ENCODE assay signal across 8 mouse cellular contexts in genomic region chr17:37029162-37029561, GRCm38 (mm10). TPM values are rescaled to one million over a fixed set of nuclear protein-coding genes. Genes with fewer than 3 reads are reported as not detected.
A peak's percentile ranks its signal among the peaks of the same experiment; 100 is the strongest.
DNase-seq lines count a peak whose midpoint lies in the region; ATAC-seq and TF ChIP-seq lines count a peak whose summit lies in the region.
"Had no signal": no experiment of that assay in that cellular context is flagged by ENCODE, and none has a peak within 500 bp of the region (broad histone marks: within the 10 kb centered on the region; RNA-seq: fewer than 3 reads in every experiment).

No protein-coding gene starts in this region.

- 59% methylated on average over 8 of the region's 8 CpGs for WGBS in forebrain, embryonic 16.5 days
- WGBS in liver, embryonic 14.5 days (ENCODE audit: insufficient replicate concordance) = 57% methylated on average over 8 of the region's 8 CpGs

- DNase-seq in liver, embryonic 14.5 days (ENCODE audit: low read depth in 3 of 3, low spot score in 3 of 3) = no peak
- no peak for DNase-seq in adrenal gland, adult 18-20 months (ENCODE audit: low spot score in 2 of 2)
- no peak for DNase-seq in thymus, postnatal 25 days
- no peak for DNase-seq in cerebellum, adult 18-20 months

- H3K27me3 ChIP-seq in megakaryocyte, embryonic 14.5 days (replicated peaks) = peaks cover 1% of the 10 kb centered on the region
- no peaks in the 10 kb centered on the region for H3K27me3 ChIP-seq in forebrain, embryonic 16.5 days (replicated peaks; ENCODE audit: control insufficient read depth, insufficient read depth, low read length)
- no peaks in the 10 kb centered on the region for H3K27me3 ChIP-seq in liver, embryonic 14.5 days (ENCODE audit: control insufficient read depth, insufficient read depth, low read length)

- no peak for TF ChIP-seq EP300 in liver, embryonic 14.5 days (IDR thresholded peaks at IDR 0.05; ENCODE audit: low read depth)

- no peak for TF ChIP-seq CTCF in liver, embryonic 14.5 days (IDR thresholded peaks at IDR 0.05; ENCODE audit: low read depth)

- H3K9ac ChIP-seq in forebrain, embryonic 16.5 days (replicated peaks; ENCODE audit: low read depth, low read length) = peak overlapping the region; percentile 59
- H3K9ac ChIP-seq in liver, embryonic 14.5 days (replicated peaks) = no peak overlapping the region

- H3K27ac ChIP-seq in forebrain, embryonic 16.5 days (ENCODE audit: low read length) = peak overlapping the region; percentile 98
- H3K27ac ChIP-seq in liver, embryonic 14.5 days = no peak overlapping the region

- H3K4me1 ChIP-seq in megakaryocyte, embryonic 14.5 days = peaks cover 8% of the 10 kb centered on the region
- H3K4me1 ChIP-seq in forebrain, embryonic 16.5 days (replicated peaks; ENCODE audit: control insufficient read depth, insufficient read depth, low read length) = peaks cover 4% of the 10 kb centered on the region; the same call in 1 of the 2 replicates
- no peaks in the 10 kb centered on the region for H3K4me1 ChIP-seq in liver, embryonic 14.5 days (replicated peaks; ENCODE audit: control insufficient read depth in 2 of 2, insufficient read depth in 2 of 2, low read length in 1 of 2)

- H3K9me3 ChIP-seq in megakaryocyte, embryonic 14.5 days = no peaks in the 10 kb centered on the region
- no peaks in the 10 kb centered on the region for H3K9me3 ChIP-seq in forebrain, embryonic 16.5 days (ENCODE audit: control insufficient read depth, low read length)
- H3K9me3 ChIP-seq in liver, embryonic 14.5 days (ENCODE audit: control insufficient read depth, low read length) = no peaks in the 10 kb centered on the region

- H3K36me3 ChIP-seq in megakaryocyte, embryonic 14.5 days (replicated peaks; ENCODE audit: low read length) = no peaks in the 10 kb centered on the region
- H3K36me3 ChIP-seq in forebrain, embryonic 16.5 days (ENCODE audit: control insufficient read depth, insufficient read depth) = no peaks in the 10 kb centered on the region
- no peaks in the 10 kb centered on the region for H3K36me3 ChIP-seq in liver, embryonic 14.5 days (replicated peaks; ENCODE audit: control insufficient read depth, insufficient read depth, low read depth)

- peak overlapping the region; percentile 44 for H3K4me2 ChIP-seq in forebrain, embryonic 16.5 days (ENCODE audit: low read length)
- H3K4me2 ChIP-seq in liver, embryonic 14.5 days (ENCODE audit: low read depth) = peak overlapping the region; percentile 58

- ATAC-seq in megakaryocyte, adult 5-6 weeks (ENCODE audit: poor library complexity, severe bottlenecking) = no peak
- peak; percentile 9; the same call in 1 of the 2 replicates for ATAC-seq in forebrain, embryonic 16.5 days
- no peak for ATAC-seq in liver, embryonic 14.5 days (ENCODE audit: insufficient read depth)

- H3K4me3 ChIP-seq in megakaryocyte, embryonic 14.5 days (replicated peaks) = peak overlapping the region; percentile 90
- H3K4me3 ChIP-seq in forebrain, embryonic 16.5 days (replicated peaks; ENCODE audit: low read length) = peak overlapping the region; percentile 50
- H3K4me3 ChIP-seq in liver, embryonic 14.5 days (ENCODE audit: insufficient read depth in 1 of 2, low read depth in 2 of 2, low read length in 2 of 2) = no peak overlapping the region; a peak in 1 of 4 replicates

RNA-seq across cellular contexts. Expression of gene Mog, which starts 6.0 kb away (rescaled TPM):
- not detected in 2 replicates for polyA plus RNA-seq in megakaryocyte, embryonic 14.5 days (2012; ENCODE audit: insufficient read depth, low replicate concordance)
- not detected in 2 replicates for total RNA-seq in megakaryocyte, adult 5-6 weeks (2015)
- total RNA-seq in megakaryocyte, adult 5-6 weeks (2017) = not detected in 2 replicates
- 1.9 and 2.9 TPM in 2 replicates for polyA plus RNA-seq in forebrain, embryonic 16.5 days (2015; fragmentation: Nextera tagmentation; extraction: Ambion mirVana)
- polyA plus RNA-seq in liver, embryonic 14.5 days (2012; rRNA removed) = not detected in 2 replicates
- polyA plus RNA-seq in liver, embryonic 14.5 days (2014; fragmentation: Nextera tagmentation; extraction: Ambion mirVana) = not detected in 2 replicates
- not detected for total RNA-seq in adrenal gland, adult 18-20 months (2021)
- total RNA-seq: adrenal gland, postnatal 10 days had no signal

RNA-seq across cellular contexts. Expression of gene Gabbr1, which starts 16.6 kb away (rescaled TPM):
- 1.6 and 1.7 TPM in 2 replicates for polyA plus RNA-seq in megakaryocyte, embryonic 14.5 days (2012; ENCODE audit: insufficient read depth, low replicate concordance)
- 12.4 and 14.2 TPM in 2 replicates for total RNA-seq in megakaryocyte, adult 5-6 weeks (2015)
- 5.7 and 10.5 TPM in 2 replicates for total RNA-seq in megakaryocyte, adult 5-6 weeks (2017)
- 46.0 and 58.6 TPM in 2 replicates for polyA plus RNA-seq in forebrain, embryonic 16.5 days (2015; fragmentation: Nextera tagmentation; extraction: Ambion mirVana)
- 2.2 and 2.7 TPM in 2 replicates for polyA plus RNA-seq in liver, embryonic 14.5 days (2012; rRNA removed)
- 0.24 and 0.30 TPM in 2 replicates for polyA plus RNA-seq in liver, embryonic 14.5 days (2014; fragmentation: Nextera tagmentation; extraction: Ambion mirVana)
- 10 to 100 TPM; 23.3 to 28.6 TPM for total RNA-seq in adrenal gland, adult 18-20 months (2021)

RNA-seq across cellular contexts. Expression of gene Zfp57, which starts 28.2 kb away (rescaled TPM):
- 3.5 TPM in 1 of 2 replicates, not detected in the other for polyA plus RNA-seq in megakaryocyte, embryonic 14.5 days (2012; ENCODE audit: insufficient read depth, low replicate concordance)
- total RNA-seq in megakaryocyte, adult 5-6 weeks (2015) = not detected in 2 replicates
- total RNA-seq in megakaryocyte, adult 5-6 weeks (2017) = not detected in 2 replicates
- 351 and 383 TPM in 2 replicates for polyA plus RNA-seq in forebrain, embryonic 16.5 days (2015; fragmentation: Nextera tagmentation; extraction: Ambion mirVana)
- polyA plus RNA-seq in liver, embryonic 14.5 days (2012; rRNA removed) = 3.3 and 3.5 TPM in 2 replicates
- polyA plus RNA-seq in liver, embryonic 14.5 days (2014; fragmentation: Nextera tagmentation; extraction: Ambion mirVana) = 2.2 and 2.5 TPM in 2 replicates
- total RNA-seq in adrenal gland, adult 18-20 months (2021) = 1 to 10 TPM; 2.5 to 3.5 TPM

RNA-seq across cellular contexts. Expression of gene H2-M5, which starts 39.8 kb away (rescaled TPM):
- polyA plus RNA-seq in megakaryocyte, embryonic 14.5 days (2012; ENCODE audit: insufficient read depth, low replicate concordance) = not detected in 2 replicates
- total RNA-seq in megakaryocyte, adult 5-6 weeks (2015) = 0.23 TPM in 1 of 2 replicates, not detected in the other
- not detected in 2 replicates for total RNA-seq in megakaryocyte, adult 5-6 weeks (2017)
- polyA plus RNA-seq in forebrain, embryonic 16.5 days (2015; fragmentation: Nextera tagmentation; extraction: Ambion mirVana) = 1.6 and 2.3 TPM in 2 replicates
- 0.03 and 0.23 TPM in 2 replicates for polyA plus RNA-seq in liver, embryonic 14.5 days (2012; rRNA removed)
- not detected in 2 replicates for polyA plus RNA-seq in liver, embryonic 14.5 days (2014; fragmentation: Nextera tagmentation; extraction: Ambion mirVana)
- not detected for total RNA-seq in adrenal gland, adult 18-20 months (2021)
- total RNA-seq: adrenal gland, postnatal 10 days had no signal

RNA-seq across cellular contexts. Expression of gene 2410137M14Rik, which starts 48.1 kb away (rescaled TPM):
- not detected in 2 replicates for polyA plus RNA-seq in megakaryocyte, embryonic 14.5 days (2012; ENCODE audit: insufficient read depth, low replicate concordance)
- total RNA-seq in megakaryocyte, adult 5-6 weeks (2015) = not detected in 2 replicates
- not detected in 2 replicates for total RNA-seq in megakaryocyte, adult 5-6 weeks (2017)
- polyA plus RNA-seq in forebrain, embryonic 16.5 days (2015; fragmentation: Nextera tagmentation; extraction: Ambion mirVana) = 0.25 TPM in 1 of 2 replicates, not detected in the other
- polyA plus RNA-seq in liver, embryonic 14.5 days (2012; rRNA removed) = not detected in 2 replicates
- not detected in 2 replicates for polyA plus RNA-seq in liver, embryonic 14.5 days (2014; fragmentation: Nextera tagmentation; extraction: Ambion mirVana)
- total RNA-seq in adrenal gland, adult 18-20 months (2021) = not detected
- total RNA-seq: adrenal gland, postnatal 10 days had no signal

Comparison
In these comparisons a context has a peak if more than half of its experiments do, and no peak if none do; other contexts are left out.
1. H3K4me3 ChIP-seq: peak in megakaryocyte, embryonic 14.5 days (single experiment) and forebrain, embryonic 16.5 days (single experiment); none in liver, embryonic 14.5 days (0 of 2).
2. RNA of gene Gabbr1, which starts 16.6 kb away (polyA plus RNA-seq): 46.0 to 58.6 TPM in forebrain, embryonic 16.5 days; 0.24 to 2.7 TPM in liver, embryonic 14.5 days and 1.6 to 1.7 TPM in megakaryocyte, embryonic 14.5 days; every median in the first group is over 10 times any median in the second.
3. RNA of gene Zfp57, which starts 28.2 kb away (polyA plus RNA-seq): 351 to 383 TPM in forebrain, embryonic 16.5 days; 3.5 TPM in megakaryocyte, embryonic 14.5 days and 2.2 to 3.5 TPM in liver, embryonic 14.5 days; every median in the first group is over 10 times any median in the second.